Mouse (Mus musculus): ENCODE results near the gene 4931429L15Rik.

DNA sequence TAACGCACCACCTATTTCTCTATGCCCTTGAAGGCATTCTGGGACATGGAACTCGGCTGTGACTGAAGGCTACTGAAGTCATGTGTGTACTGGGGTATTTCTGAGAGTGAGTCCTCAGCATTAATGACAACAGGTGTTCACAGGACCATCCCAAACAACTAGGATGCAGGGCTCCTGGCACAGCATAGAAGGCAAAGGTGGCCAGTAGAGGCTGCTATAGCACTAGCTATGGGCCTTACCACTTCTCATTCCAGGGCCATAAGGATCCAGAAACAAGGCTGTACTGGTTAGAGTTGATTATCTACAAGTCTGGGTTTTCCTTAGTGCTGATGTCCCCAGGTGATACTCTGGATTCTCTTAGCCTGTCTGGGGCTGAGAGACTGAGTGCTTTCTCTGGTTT, 4.9 kb downstream of the 4931429L15Rik start:
- TF ChIP-seq CTCF (IDR thresholded peaks at IDR 0.05; ENCODE audit: borderline replicate concordance, insufficient read depth, low read depth, low read length), result no peak
- TF ChIP-seq POLR2A (IDR thresholded peaks at IDR 0.05; ENCODE audit: borderline replicate concordance, insufficient read depth, low read length), result no peak
